Mouse (Mus musculus): ENCODE results near the gene Mapk14. TPM values are rescaled to one million over a fixed set of nuclear protein-coding genes. Genes with fewer than 3 reads are reported as not detected.

Gene Mapk14
- polyA plus RNA-seq (2014; fragmentation: Nextera tagmentation; extraction: Ambion mirVana): 26.5 and 27.2 TPM in 2 replicates

- ATAC-seq: peak; percentile 98
- under 1% methylated on average over 54 of the region's 86 CpGs for WGBS
- peak within 1 kb of the TSS; percentile 94 for H3K9ac ChIP-seq (ENCODE audit: low read length)
- peaks cover 7% of the 10 kb centered on the region; the same call in 1 of the 2 replicates for H3K27me3 ChIP-seq (replicated peaks; ENCODE audit: control insufficient read depth, insufficient read depth, low read length)
- H3K4me3 ChIP-seq (ENCODE audit: low read depth, low read length): peak within 1 kb of the TSS; percentile 96
- H3K4me2 ChIP-seq (ENCODE audit: low read length): peak within 1 kb of the TSS; percentile 74
- DNase-seq (ENCODE audit: low spot score): peak; percentile 99
- H3K36me3 ChIP-seq (ENCODE audit: control insufficient read depth, insufficient read depth, low read length): 0 out of 2 replicates have a peak, but pooled peaks cover 2% of the 10 kb centered on the region
- peaks cover 11% of the 10 kb centered on the region for H3K4me1 ChIP-seq (ENCODE audit: control insufficient read depth, insufficient read depth, low read length)
- H3K27ac ChIP-seq (ENCODE audit: low read depth, low read length): peak within 1 kb of the TSS; percentile 94
- H3K9me3 ChIP-seq (replicated peaks; ENCODE audit: control insufficient read depth, low read length): no peaks in the 10 kb centered on the region
Measured at GRCm38 (mm10) chr17:28690776-28691686, at the start of gene Mapk14. TSS of gene Mapk14 (plus strand) at chr17:28691329.

GRCm38 (mm10) chr17:28643697-28644096, 47.4 kb upstream of the Mapk14 start:
- Histone ChIP-seq H3K9me3 (replicated peaks; ENCODE audit: control insufficient read depth, low read length) (no peaks in the 10 kb centered on the region), H3K9ac (ENCODE audit: low read length) (no peak overlapping the region), H3K4me3 (ENCODE audit: low read depth, low read length) (no peak overlapping the region), H3K27me3 (replicated peaks; ENCODE audit: control insufficient read depth, insufficient read depth, low read length) (no peaks in the 10 kb centered on the region), H3K4me2 (ENCODE audit: low read length) (no peak overlapping the region), H3K27ac (ENCODE audit: low read depth, low read length) (no peak overlapping the region), H3K36me3 (ENCODE audit: control insufficient read depth, insufficient read depth, low read length) (no peaks in the 10 kb centered on the region), H3K4me1 (ENCODE audit: control insufficient read depth, insufficient read depth, low read length) (no peaks in the 10 kb centered on the region)
- no peak for ATAC-seq
- DNase-seq (ENCODE audit: low spot score): no peak
- 39% methylated on average over 3 of the region's 3 CpGs for WGBS

GRCm38 (mm10) chr17:28644112-28644511, 47.0 kb upstream of the Mapk14 start:
- no peak overlapping the region for H3K4me3 ChIP-seq (ENCODE audit: low read depth, low read length)
- no peaks in the 10 kb centered on the region for H3K4me1 ChIP-seq (ENCODE audit: control insufficient read depth, insufficient read depth, low read length)
- no peak overlapping the region for H3K27ac ChIP-seq (ENCODE audit: low read depth, low read length)
- 60% methylated on average over 4 of the region's 4 CpGs for WGBS
- no peak overlapping the region for H3K9ac ChIP-seq (ENCODE audit: low read length)
- no peak for DNase-seq (ENCODE audit: low spot score)
- no peaks in the 10 kb centered on the region for H3K36me3 ChIP-seq (ENCODE audit: control insufficient read depth, insufficient read depth, low read length)
- no peaks in the 10 kb centered on the region for H3K27me3 ChIP-seq (replicated peaks; ENCODE audit: control insufficient read depth, insufficient read depth, low read length)
- ATAC-seq: no peak
- no peaks in the 10 kb centered on the region for H3K9me3 ChIP-seq (replicated peaks; ENCODE audit: control insufficient read depth, low read length)
- H3K4me2 ChIP-seq (ENCODE audit: low read length): no peak overlapping the region

GRCm38 (mm10) chr17:28646221-28646620, 44.9 kb upstream of the Mapk14 start:
- no peak for DNase-seq (ENCODE audit: low spot score)
- H3K4me2 ChIP-seq (ENCODE audit: low read length): no peak overlapping the region
- no peaks in the 10 kb centered on the region for H3K9me3 ChIP-seq (replicated peaks; ENCODE audit: control insufficient read depth, low read length)
- ATAC-seq: no peak
- 76% methylated on average over 3 of the region's 3 CpGs for WGBS
- no peak overlapping the region for H3K27ac ChIP-seq (ENCODE audit: low read depth, low read length)
- no peak overlapping the region for H3K4me3 ChIP-seq (ENCODE audit: low read depth, low read length)
- no peak overlapping the region for H3K9ac ChIP-seq (ENCODE audit: low read length)
- no peaks in the 10 kb centered on the region for H3K27me3 ChIP-seq (replicated peaks; ENCODE audit: control insufficient read depth, insufficient read depth, low read length)
- no peaks in the 10 kb centered on the region for H3K36me3 ChIP-seq (ENCODE audit: control insufficient read depth, insufficient read depth, low read length)
- H3K4me1 ChIP-seq (ENCODE audit: control insufficient read depth, insufficient read depth, low read length): no peaks in the 10 kb centered on the region

- no peaks in the 10 kb centered on the region for H3K4me1 ChIP-seq (ENCODE audit: control insufficient read depth, insufficient read depth, low read length)
- DNase-seq (ENCODE audit: low spot score) (peak; percentile 28), ATAC-seq (no peak)
- H3K9me3 ChIP-seq (replicated peaks; ENCODE audit: control insufficient read depth, low read length): no peaks in the 10 kb centered on the region
- no peak overlapping the region for H3K4me2 ChIP-seq (ENCODE audit: low read length)
- 59% methylated on average over 6 of the region's 6 CpGs for WGBS
- H3K27me3 ChIP-seq (replicated peaks; ENCODE audit: control insufficient read depth, insufficient read depth, low read length): no peaks in the 10 kb centered on the region
- H3K4me3 ChIP-seq (ENCODE audit: low read depth, low read length): no peak overlapping the region
- H3K36me3 ChIP-seq (ENCODE audit: control insufficient read depth, insufficient read depth, low read length): no peaks in the 10 kb centered on the region
- no peak overlapping the region for H3K9ac ChIP-seq (ENCODE audit: low read length)
- no peak overlapping the region for H3K27ac ChIP-seq (ENCODE audit: low read depth, low read length)
Measured at GRCm38 (mm10) chr17:28648607-28649370, 42.3 kb upstream of the Mapk14 start.

- H3K4me3 ChIP-seq (ENCODE audit: low read depth, low read length): no peak overlapping the region
- DNase-seq (ENCODE audit: low spot score) (no peak), ATAC-seq (no peak)
- H3K4me2 ChIP-seq (ENCODE audit: low read length): no peak overlapping the region
- no peak overlapping the region for H3K27ac ChIP-seq (ENCODE audit: low read depth, low read length)
- H3K4me1 ChIP-seq (ENCODE audit: control insufficient read depth, insufficient read depth, low read length): no peaks in the 10 kb centered on the region
- H3K27me3 ChIP-seq (replicated peaks; ENCODE audit: control insufficient read depth, insufficient read depth, low read length): no peaks in the 10 kb centered on the region
- H3K9ac ChIP-seq (ENCODE audit: low read length): no peak overlapping the region
- WGBS: 75% methylated on average over 3 of the region's 3 CpGs
- H3K9me3 ChIP-seq (replicated peaks; ENCODE audit: control insufficient read depth, low read length): no peaks in the 10 kb centered on the region
- H3K36me3 ChIP-seq (ENCODE audit: control insufficient read depth, insufficient read depth, low read length): no peaks in the 10 kb centered on the region
Measured at GRCm38 (mm10) chr17:28650268-28650667, 40.9 kb upstream of the Mapk14 start.

GRCm38 (mm10) chr17:28657936-28658335, 33.2 kb upstream of the Mapk14 start:
- peaks cover 9% of the 10 kb centered on the region; the same call in 1 of the 2 replicates for H3K4me1 ChIP-seq (ENCODE audit: control insufficient read depth, insufficient read depth, low read length)
- H3K4me2 ChIP-seq (ENCODE audit: low read length): peak overlapping the region; percentile 3; the same call in 1 of the 2 replicates
- no peaks in the 10 kb centered on the region for H3K36me3 ChIP-seq (ENCODE audit: control insufficient read depth, insufficient read depth, low read length)
- 8% methylated on average over 4 of the region's 4 CpGs for WGBS
- no peaks in the 10 kb centered on the region for H3K9me3 ChIP-seq (replicated peaks; ENCODE audit: control insufficient read depth, low read length)
- H3K27ac ChIP-seq (ENCODE audit: low read depth, low read length): peak overlapping the region; percentile 73
- no peak overlapping the region for H3K9ac ChIP-seq (ENCODE audit: low read length)
- no peaks in the 10 kb centered on the region for H3K27me3 ChIP-seq (replicated peaks; ENCODE audit: control insufficient read depth, insufficient read depth, low read length)
- DNase-seq (ENCODE audit: low spot score) (peak; percentile 93), ATAC-seq (peak; percentile 89)
- H3K4me3 ChIP-seq (ENCODE audit: low read depth, low read length): no peak overlapping the region

- Histone ChIP-seq H3K36me3 (ENCODE audit: control insufficient read depth, insufficient read depth, low read length) (no peaks in the 10 kb centered on the region), H3K27me3 (replicated peaks; ENCODE audit: control insufficient read depth, insufficient read depth, low read length) (no peaks in the 10 kb centered on the region), H3K9me3 (replicated peaks; ENCODE audit: control insufficient read depth, low read length) (no peaks in the 10 kb centered on the region), H3K4me2 (ENCODE audit: low read length) (no peak overlapping the region), H3K4me1 (ENCODE audit: control insufficient read depth, insufficient read depth, low read length) (peaks cover 9% of the 10 kb centered on the region; the same call in 1 of the 2 replicates), H3K4me3 (ENCODE audit: low read depth, low read length) (no peak overlapping the region), H3K9ac (ENCODE audit: low read length) (no peak overlapping the region), H3K27ac (ENCODE audit: low read depth, low read length) (no peak overlapping the region; the same call in 1 of the 2 replicates)
- ATAC-seq (no peak), DNase-seq (ENCODE audit: low spot score) (peak; percentile 49)
- WGBS: 39% methylated on average over 6 of the region's 6 CpGs
Measured at GRCm38 (mm10) chr17:28659564-28659963, 31.6 kb upstream of the Mapk14 start.
